Mouse (Mus musculus): ENCODE results near the gene Orai1. TPM values are rescaled to one million over a fixed set of nuclear protein-coding genes. Genes with fewer than 3 reads are reported as not detected.
"Not testable (repeated sequence)": the region's sequence is repeated elsewhere in the genome, so short reads cannot be mapped to it uniquely, and the experiment has no call there.

Orai1 gene
- total RNA-seq (2021) = 10 to 100 TPM; 12.2 to 12.5 TPM
- long read RNA-seq, experiment 1, transcript Orai1-202 (2 exons, 1,875 nt) = major isoform, 12 of 13 reads
- long read RNA-seq, experiment 1, partial matches to known transcripts = 0 of 13 reads
- long read RNA-seq, experiment 1, other reads (novel, unspliced or antisense) = 1 of 13 reads
- long read RNA-seq, experiment 2, transcript Orai1-202 (2 exons, 1,875 nt) = major isoform, 6 of 6 reads
- long read RNA-seq, experiment 2, partial matches to known transcripts = 0 of 6 reads
- long read RNA-seq, experiment 2, other reads (novel, unspliced or antisense) = 0 of 6 reads

DNA sequence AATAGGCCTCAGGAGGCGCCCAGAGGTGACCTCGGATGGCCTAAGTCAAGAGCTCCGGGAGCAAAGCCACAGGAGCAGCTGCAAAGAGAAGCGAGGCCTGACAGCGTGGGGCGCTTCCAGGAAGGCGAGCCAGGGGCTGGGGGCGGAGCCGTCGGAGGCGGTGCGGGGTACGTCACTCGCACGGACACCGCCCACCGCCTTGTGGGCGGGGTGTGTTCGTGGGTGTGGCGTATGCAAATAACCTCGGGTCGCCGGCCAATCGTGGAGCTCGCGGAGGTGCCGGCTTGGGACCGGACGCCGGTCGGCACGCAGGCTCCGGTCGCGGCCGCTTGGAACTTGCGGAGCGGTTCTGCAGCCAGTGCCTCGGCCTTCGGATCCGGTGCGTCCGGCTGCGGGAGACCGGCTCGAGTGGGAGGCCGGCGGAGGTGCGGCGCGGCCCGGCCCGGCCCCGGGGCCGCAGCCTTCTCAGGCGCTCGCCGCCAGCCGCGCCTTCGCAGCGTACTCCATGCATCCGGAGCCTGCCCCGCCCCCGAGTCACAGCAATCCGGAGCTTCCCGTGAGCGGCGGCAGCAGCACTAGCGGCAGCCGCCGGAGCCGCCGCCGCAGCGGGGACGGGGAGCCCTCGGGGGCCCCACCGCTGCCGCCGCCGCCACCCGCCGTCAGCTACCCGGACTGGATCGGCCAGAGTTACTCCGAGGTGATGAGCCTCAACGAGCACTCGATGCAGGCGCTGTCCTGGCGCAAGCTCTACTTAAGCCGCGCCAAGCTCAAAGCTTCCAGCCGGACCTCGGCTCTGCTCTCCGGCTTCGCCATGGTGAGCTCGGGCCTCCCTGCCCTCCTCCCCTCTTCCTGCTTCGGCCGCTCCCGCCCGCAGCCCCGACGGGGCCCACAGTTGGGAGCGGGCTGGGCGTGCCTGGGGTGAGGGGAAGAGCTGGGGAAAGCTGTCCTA is at the start of gene Orai1:
Gene Orai1, plus strand, starts transcription at position 322 of the 949 bp plus-strand sequence.
- peak; percentile 98 to 99 for DNase-seq

DNA sequence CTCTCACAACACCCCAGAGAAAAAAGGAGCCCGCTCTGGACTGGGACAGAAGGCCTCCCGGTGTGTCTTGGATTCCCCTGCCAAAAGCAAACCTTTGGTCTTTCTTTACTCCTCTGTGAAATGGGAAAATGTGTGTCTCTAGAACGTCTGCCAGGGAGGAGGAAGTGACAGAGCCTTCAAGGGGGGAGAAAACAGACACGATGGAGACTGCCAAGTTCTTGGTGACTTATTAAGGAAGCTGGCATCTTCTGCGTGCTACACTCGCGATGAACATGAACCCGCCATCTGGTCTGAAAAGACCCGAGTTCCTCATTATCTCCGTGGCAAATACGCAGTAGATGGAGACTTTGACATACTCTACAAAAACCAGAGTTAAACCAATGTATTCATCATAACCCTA is 49.4 kb upstream of the Orai1 start:
- DNase-seq = peak in 1 of 2 experiments; percentile 29

DNA sequence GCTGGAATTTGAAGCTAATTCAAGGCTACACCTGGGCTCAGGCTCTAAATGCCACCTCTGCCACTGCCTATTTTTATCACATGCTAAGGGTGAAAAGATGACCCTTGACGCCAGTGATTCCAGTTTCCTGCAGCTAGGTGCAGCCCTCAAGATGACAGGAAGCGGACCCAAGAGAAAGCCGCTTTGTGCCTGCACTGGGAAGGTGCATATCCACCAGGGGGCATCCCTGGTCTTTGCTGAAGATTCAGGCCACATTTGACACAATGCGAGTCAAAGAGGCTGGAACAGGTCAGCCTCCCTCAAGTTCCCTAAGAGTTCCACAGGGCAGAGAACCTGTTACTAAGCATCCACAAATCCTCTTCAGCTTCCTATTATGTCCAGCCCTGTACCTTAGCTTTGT is 46.6 kb upstream of the Orai1 start:
- peak; percentile 75 to 88 for DNase-seq

GRCm38 (mm10) chr5:122970056-122970455 is 44.8 kb upstream of the Orai1 start:
- no peak for DNase-seq

DNA sequence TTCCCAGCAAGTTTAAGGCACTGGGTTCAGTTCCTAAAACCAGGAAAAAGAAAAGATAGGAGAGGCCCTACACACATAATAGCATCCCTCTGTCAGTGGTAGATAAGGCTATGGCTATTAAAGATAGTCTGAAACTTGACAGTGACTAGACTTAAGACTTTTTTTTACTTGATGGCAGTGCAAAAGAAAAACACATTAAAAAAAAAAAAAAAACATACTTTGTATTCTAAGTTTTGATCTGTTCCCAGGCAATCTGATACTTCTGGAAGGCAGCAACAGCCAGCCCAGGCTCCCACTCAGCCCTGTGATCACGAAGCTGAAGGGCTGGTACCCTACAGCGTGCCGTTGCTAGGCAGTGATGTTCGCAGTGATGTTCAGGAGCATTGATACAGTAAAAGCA is 43.4 kb upstream of the Orai1 start:
- no peak for DNase-seq

GRCm38 (mm10) chr5:122972116-122972515 is 42.8 kb upstream of the Orai1 start:
- DNase-seq = no peak

DNA sequence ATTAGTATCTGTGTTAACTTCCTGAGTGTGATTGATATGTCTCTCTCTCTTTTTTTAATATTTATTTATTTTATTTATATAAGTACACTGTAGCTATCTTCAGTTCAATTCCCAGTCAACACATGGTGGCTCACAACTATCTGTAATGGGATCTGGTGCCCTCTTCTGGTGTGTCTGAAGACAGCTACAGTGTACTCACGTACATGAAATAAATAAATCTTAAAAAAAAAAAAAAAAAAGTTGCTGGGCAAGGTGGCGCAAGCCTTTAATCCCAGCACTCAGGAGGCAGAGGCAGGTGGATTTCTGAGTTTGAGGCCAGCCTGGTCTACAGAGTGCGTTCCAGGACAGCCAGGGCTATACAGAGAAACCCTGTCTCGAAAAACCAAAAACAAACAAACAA is 40.2 kb upstream of the Orai1 start:
- DNase-seq = not testable (repeated sequence)

DNA sequence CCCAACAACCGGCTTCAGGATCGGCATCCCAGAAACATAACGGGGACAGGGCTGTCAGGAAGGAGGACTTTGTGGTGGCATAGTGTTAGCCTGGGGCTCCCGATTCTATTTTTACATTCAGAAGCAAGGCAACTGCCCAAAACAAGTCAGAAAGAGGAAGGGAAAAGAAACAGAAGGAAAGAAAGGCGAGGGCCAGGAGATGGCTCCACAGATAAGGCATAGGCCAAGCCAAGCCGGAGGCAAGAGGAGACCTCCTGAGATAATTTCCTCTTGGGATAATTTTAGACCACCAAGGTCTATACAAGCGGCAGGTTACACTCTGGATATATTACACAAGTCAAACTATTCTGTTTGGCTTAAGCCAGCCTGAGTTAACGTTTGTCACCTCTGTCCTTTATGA is 35.9 kb upstream of the Orai1 start:
- DNase-seq = no peak

DNA sequence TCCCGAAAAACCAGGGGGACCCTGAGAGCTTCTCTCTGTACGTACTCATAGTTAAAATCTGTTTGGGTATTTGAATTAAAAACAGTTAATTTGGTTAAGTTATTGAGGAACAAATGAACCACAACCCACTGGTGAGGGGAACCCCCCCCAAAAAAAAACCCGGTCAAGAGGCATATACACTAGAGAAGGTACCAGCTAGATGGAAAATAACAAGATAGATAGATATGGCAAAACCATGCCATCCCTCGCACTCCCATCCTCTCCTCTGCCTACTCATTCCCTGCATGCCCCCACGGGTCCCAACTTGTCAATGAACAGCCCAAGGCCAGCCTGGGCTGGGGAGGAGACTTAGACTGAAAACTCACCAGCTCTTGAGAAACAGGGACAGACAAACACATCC is 30.4 kb upstream of the Orai1 start:
- no peak for DNase-seq

DNA sequence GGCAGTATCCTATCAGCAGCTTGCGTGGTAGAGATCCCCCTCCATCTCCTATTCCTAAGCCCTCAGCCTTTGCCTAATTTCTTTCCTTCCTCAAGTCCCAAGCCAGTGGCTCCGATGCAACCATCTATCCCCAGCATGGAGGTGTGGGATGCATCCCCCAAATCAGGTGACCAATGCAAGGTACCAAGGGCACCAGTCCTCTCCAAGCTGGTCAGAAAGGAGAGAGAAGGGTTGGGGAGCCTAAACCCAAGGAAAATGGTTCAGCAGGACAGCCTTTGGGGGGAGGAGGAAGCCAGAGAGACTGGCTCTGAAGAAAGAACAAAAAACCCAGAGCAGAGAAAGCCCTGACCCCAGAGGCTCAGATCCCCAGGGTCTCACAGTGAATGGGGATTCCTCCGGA is 29.6 kb upstream of the Orai1 start:
- DNase-seq = no peak

DNA sequence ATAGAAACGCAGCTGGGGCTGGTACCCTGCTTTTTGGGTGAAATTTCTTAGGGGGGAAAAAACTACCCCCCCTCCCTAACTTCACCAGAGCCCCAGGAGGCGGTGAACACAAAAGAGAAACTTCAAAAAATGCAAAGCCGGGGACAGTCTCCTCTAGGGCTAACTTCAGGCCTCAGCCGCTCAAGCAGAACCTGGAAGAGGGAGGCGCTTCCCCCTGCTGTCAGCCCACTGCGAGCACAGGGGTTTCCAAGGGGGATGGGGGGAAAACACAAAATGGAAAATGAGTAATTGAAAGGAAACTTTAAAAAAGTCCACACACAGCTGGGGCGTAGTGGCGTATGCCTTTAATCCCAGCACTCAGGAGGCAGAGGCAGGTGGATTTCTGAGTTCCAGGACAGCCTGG is 28.8 kb upstream of the Orai1 start:
- no peak for DNase-seq

- DNase-seq = peak in 1 of 2 experiments; percentile 50
Measured at GRCm38 (mm10) chr5:122987211-122988020, 27.5 kb upstream of the Orai1 start.

- DNase-seq = peak; percentile 57 to 74
Measured at GRCm38 (mm10) chr5:122988021-122988751, 26.7 kb upstream of the Orai1 start.

DNA sequence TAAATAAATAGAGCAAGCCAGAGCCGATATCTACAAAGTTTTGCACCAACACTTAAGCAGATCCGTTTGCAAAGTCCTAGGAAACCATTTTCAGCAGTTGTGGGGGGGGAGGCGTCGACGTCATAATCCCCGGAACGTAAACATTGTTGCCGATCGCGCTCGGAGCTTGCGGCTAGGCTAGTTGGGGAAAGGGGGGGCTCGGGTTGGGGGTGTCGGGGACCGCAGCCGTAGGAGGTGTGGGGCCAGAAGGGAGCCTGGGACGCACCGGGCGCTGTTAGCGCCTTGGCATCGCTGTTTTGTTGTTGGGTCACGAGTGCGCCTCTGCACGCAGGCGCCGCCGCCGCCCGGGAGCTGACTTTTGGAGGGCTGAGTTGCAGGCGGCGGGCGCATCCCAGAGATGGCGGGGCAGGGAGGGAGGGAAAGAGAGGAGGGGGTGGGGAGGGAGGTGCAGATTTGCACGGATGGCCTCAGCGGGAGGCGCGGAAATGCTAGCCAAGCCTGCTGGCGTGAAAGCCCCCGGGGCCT is 25.8 kb upstream of the Orai1 start:
- peak; percentile 82 for DNase-seq

- DNase-seq = peak; percentile 45 to 49
Measured at GRCm38 (mm10) chr5:122989551-122990330, 25.1 kb upstream of the Orai1 start, which contains the start of gene Kdm2b. Gene Kdm2b (minus strand): TSS chr5:122989823.

GRCm38 (mm10) chr5:122990411-122991160 is 24.3 kb upstream of the Orai1 start:
- DNase-seq = peak in 1 of 2 experiments; percentile 24

DNA sequence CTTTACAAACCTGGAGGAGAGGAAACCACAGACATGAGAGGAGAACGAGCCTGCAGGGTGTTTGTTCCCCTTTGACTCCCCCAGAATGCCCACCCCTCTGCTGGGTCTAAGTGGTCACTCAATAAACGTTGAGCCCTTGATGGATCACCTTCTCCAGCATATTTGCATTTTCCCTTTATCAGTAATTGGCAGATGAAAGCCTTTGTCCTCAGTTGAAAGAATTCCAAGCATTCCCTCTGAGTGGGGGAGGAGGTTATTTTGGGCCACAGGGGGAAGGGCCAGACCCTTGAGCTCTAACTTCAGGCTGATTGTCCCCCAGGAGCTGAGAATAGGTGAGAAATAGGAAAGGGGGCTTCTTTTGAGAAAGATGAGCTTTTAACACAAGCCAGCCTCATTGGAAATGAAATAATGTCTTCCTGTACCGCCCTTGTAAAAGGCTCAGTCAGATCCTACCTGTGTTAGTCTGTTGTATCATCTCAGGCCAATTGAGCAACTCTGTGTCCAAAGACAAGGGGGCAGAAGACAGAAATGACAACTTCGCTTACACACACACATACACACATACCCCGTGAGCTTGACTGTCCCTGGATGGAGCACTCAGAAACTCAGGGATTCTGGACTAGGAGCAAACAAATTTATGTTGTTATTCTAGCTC is 23.4 kb upstream of the Orai1 start:
- no peak for DNase-seq

GRCm38 (mm10) chr5:122993811-122994210 is 21.1 kb upstream of the Orai1 start:
- no peak for DNase-seq

DNA sequence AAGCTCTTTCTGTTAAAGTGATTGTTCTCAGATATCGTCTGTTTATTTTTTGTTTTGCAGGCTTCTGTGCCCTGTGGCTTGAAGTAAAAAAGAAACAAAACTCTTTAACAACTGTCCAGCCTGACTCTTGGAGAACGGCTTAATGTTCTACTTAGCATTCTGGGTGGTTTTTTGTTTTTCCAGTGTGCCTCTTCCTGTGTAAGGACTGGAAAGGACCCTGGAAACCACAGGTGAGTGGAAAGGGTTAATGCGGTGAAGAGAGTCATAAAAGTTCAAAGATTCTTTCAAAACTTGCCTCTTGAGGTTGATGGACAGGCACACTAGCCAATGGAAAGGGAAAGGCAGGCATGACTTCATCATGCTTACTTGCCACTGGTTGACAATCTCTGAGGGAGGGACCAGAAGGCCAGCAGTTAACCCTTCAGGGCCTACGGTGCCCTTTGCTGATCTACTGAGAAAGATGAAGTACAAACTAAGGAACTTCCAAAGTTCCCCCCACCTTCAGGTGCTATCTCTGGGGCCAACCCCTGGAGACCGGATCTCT is 20.5 kb upstream of the Orai1 start:
- DNase-seq = peak; percentile 92 to 94

Data from heart, adult 18-20 months (tissue).